Mouse (Mus musculus) layer of hippocampus, postnatal 25 days (tissue): ENCODE results near the gene Tbx6. TPM values are rescaled to one million over a fixed set of nuclear protein-coding genes. Genes with fewer than 3 reads are reported as not detected.
A peak's percentile ranks its signal among the peaks of the same experiment; 100 is the strongest.

Experiments used
- DNase-seq, 2 experiments: peaks; one replicate each; pipeline ENCODE4 v3.0.0; 2022; ENCODE audit warnings: mixed read lengths in 2 of 2, low spot score in 1 of 2; ENCODE audit errors: extremely low spot score in 1 of 2
- total RNA-seq, 2 experiments: library from RNA; stranded (reverse); gene quantifications; 2 replicates each; pipeline ENCODE4 v1.2.3; 2021

Tbx6 gene
- total RNA-seq, 2 experiments from 2014 or later: 0.39 to 0.82 TPM

DNA sequence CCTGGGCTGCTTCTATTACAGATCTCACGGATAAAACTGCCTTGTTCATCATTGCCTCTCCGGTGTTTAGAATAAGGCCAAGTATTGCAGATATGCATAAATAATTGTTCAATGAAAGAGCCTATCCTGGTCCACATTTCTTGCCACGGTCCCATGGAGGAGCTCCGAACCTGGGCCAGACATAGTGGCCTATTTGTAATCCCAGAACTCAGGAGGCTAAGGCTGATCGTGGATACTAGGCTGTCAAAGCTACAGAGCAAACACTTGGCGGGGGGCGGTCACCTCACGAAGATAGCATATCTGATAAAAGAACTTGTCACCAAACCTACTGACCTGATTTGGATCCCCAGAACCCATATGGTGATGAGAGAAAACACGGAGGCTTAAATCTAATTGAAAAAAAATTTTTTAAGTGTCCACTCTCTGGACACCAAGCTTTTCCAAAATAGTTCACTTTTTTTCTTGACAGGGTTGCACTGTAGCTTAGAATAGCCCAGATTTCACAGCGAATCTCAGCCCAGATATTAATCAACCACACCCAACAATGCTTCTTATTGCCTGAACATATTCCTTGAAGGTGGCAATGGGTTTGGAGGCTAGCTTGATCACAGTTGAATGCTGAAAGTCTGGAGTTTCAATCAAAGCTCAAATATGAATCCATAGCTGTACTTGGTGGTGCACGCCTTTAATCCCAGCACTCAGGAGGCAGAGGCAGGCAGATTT lies 11.6 kb downstream of the Tbx6 start:
- DNase-seq: no peak

- DNase-seq: no peak
Measured at GRCm38 (mm10) chr7:126793456-126794270, 12.4 kb downstream of the Tbx6 start.

- DNase-seq: no peak
Measured at GRCm38 (mm10) chr7:126794271-126794605, 13.0 kb downstream of the Tbx6 start.

DNA sequence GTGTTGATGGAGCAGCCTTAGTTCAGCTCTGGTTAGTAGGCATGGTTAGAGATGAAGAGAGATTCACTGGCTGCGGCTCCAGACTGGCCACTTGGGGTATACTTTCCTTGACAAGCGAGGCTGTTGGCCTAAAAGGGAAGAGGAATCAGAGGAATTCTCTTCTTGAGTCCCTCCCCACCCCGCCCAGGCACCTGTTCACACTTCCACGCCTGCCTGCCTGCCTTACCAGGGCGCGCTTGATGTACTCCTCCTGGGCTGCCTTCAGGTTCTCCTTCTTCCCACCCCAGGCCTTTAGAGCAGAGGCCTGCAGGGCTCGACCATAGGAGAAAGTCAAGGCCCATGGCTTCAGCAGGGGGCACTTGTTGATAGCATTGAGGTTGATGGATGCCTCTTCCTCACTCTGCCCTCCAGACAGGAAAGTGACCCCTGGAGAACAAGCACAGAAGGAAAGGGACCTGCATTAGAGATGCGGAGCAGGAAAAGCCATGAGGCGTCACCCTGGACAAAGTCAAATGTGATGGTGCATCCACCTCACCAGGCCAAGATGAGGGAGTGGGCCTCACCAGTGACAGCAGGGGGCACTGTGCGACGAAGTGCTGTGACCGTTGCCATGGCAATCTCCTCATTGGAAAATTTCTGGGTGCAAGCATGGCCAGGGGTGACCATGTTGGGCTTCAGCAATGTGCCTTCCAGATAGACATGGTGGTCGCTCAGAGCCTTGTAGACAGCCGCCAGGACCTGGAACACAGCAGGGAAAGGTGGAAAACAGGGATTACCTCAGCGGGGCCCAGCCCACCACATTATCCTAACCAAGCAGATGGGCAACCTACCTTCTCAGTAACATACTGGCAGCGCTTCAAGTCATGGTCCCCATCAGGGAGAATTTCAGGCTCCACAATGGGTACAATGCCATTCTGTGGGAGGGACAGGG lies 14.4 kb downstream of the Tbx6 start:
- no peak for DNase-seq

DNA sequence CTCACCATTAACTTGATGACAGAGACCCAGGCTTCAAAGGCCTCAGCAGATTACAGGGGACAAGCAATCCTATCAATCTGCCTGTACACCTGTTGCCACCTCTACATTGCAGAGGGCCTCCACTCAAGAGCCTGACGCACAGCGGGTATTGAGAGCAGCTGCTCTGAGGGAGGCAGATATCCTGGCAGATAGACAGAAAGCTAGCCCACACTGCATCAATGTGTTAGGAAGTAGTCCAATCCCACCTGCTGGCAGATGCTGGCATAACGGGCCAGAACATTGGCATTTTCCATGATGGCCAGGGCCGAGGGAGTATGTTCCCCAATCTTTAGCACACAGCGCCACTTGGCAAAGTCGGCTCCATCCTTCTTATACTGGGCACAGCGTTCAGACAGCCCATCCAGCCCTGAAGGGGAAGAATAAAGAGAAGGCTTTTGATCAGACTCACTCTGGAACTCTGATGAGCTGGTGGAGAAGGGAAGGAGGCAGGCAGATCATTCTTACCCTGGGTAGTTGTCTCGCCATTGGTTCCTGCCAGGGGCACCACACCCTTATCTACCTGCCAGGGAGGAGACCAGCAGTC lies 15.2 kb downstream of the Tbx6 start:
- DNase-seq: peak in 1 of 2 experiments; percentile 40

GRCm38 (mm10) chr7:126797411-126798126 lies 16.3 kb downstream of the Tbx6 start, which contains the start of gene Fam57b:
Gene Fam57b (plus strand): TSS chr7:126797668.
- no peak for DNase-seq

DNA sequence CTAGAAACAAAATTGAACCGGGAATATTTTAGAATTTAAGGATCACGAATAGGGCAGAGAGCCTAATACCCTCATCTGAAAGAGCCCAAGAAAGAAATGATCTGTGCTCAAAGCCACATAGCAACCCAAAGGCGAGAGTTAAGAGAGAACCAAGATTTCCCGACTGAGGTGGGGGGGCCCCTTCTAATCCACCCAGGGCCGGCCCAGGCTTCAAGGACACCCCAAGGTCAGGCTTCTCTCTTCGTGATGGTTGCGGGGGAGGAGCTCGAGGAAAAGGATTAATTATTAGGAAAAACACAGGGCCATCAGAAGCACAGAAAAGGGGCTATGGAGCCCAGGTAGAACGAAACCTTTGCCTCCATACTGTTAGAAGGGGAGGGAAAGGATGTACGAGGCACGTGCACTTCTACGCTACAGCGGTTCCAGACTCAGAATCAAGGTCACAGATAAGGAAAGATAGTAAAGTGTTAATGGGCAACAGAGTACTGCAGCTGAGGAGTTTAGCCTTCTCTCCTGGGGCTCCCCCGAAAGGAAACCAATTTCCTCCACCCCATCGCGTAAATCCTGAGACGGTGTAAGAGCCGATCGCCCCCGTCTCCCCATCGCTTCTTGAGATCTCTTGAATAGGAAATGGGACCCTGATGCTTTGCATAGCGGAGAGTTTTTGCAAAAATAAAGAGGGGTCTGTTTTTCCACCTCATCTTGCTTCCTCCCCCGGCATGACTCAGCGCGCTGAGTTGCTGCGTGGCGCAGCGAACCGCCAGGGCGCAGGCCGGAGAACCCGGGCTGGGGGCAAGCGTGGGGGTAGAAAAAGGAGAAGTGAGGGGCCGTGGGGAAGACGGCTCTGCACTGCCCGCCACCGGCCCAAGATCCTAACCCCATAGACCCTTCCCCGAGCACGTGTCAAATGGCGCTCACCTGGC lies 17.1 kb downstream of the Tbx6 start:
- no peak for DNase-seq

DNA sequence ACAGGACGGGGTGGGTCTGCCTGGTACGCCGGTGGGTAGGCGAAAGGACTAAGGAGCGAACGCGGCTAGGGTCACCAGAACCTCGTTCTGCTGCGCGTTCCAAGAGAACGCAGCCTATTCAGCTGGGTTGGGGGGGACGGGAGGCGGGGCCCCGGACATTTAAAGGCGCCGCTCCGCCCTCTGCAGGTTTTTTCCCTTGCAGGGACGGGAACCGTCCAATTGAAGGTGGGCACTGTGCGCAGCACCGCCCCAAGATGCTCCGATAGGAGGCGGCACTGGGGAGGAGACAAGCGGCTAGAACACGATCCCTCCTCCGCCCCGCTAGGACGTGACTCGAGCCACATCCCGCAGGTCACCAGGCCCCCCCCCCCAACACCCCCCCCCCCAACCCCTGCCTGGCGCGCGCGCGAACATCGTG lies 17.8 kb downstream of the Tbx6 start:
- DNase-seq: peak; percentile 86 to 88

- peak; percentile 70 to 75 for DNase-seq
Measured at GRCm38 (mm10) chr7:126799468-126800268, 18.4 kb downstream of the Tbx6 start.

- DNase-seq: no peak
Measured at GRCm38 (mm10) chr7:126800269-126801056, 19.2 kb downstream of the Tbx6 start.

DNA sequence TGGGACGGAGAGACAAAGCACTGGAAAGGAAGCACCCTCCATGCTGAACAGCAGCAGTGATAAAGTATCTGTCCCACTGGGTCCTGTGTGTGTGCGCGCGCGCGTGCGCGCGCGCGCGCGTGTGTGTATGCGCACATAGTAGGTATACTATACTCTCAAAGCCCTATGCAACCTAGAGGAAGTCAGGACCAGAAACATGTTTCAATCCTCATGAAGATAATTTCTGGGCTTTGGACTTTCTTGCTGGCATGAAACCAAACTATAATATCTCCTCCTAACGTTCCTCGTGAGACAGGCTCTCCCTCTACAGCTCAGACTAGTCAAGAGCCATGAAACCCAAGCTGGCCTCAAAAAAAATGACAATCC lies 19.8 kb downstream of the Tbx6 start:
- DNase-seq: no peak

DNA sequence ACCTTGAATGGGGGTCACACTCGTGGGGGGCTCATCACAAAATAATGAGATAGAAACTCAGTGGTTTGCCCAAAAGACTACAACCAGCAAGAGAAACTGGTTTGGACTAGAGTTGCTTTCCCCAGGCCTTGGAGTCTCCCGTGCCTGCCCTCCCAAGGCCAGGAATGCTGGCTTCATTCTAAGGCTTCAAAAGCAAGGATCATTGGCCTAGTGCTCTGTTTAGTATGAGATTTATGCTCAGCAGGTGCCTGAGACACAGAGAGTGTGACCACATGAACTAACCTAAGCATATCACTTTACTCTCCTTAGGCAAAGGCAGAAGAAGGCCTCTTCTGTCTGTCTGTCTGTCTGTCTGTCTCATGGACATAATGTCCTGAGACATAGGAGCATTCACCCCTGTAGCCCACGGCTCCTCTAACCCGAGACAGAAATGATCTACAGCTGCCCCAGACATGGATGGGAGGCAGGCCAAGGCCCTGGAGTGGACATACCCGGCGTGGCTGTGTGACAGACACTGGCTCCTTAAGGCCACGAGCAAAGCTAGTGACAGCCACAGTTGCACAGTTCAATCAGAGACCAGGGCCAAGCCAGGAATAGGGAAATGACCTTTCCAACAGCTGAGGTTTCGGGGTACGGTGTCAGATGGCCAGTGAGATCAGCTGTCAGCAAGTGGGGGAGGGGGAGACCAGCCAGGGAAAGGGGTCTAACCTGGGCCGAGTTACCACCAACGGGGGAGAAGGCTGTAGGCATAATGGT lies 21.0 kb downstream of the Tbx6 start:
- DNase-seq: no peak

GRCm38 (mm10) chr7:126803181-126803580 lies 21.9 kb downstream of the Tbx6 start:
- DNase-seq: no peak

GRCm38 (mm10) chr7:126803751-126804150 lies 22.5 kb downstream of the Tbx6 start:
- no peak for DNase-seq

- DNase-seq: no peak
Measured at GRCm38 (mm10) chr7:126806956-126807355, 25.7 kb downstream of the Tbx6 start.

DNA sequence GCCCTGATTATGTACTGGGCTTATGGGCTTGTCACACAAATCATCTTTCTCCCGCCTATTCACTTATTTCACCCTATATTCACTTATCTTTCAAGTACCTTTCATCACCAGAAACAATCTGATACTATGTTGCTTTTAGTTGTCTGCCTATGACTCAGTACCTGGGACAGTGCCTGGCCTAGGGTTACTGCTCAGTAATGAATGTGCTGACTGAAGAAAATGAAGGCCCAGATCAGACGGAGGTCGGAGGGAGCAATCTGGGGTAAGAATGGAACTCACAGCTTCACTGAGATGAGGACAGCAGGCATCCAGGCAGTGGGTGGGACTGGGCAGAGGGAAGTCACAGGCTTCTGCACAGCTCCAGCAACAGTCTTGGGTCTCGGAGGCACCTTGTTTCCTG lies 26.1 kb downstream of the Tbx6 start:
- no peak for DNase-seq
